Mouse (Mus musculus): Measurements from ENCODE around the gene Asic1.

Gene Asic1

DNA sequence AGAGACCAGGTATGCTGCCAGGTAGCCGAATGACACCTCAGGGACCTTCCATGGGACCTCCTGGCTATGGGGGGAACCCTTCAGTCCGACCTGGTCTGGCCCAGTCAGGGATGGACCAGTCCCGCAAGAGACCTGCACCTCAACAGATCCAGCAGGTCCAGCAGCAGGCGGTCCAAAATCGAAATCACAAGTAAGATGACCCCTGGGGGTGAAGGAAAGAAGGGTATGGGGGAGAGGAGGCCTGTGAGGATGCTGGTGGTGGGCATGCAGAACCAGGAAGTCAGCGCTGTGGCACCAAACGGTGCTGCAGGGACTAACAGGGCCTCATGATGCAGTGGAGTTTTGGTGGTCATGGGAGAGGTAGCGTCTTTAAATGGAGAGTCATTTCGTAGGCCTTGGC lies 32.9 kb downstream of the Asic1 start:
- DNase-seq, result peak; percentile 32

DNA sequence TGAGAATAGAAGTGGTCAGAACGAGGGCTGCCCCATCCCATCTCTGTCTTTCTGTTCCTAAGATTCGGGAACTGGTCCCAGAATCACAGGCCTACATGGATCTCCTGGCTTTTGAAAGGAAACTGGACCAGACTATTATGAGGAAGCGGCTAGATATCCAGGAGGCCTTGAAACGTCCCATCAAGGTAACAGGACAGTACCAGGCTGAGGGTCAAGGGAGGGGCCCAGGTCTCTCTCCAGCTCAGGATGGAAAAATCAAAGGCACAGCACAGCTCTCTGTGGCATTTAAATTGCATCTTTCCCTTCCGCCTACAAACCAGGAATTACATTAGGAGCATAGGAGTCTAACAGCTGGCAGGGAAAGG lies 33.5 kb downstream of the Asic1 start:
- no peak for DNase-seq

DNA sequence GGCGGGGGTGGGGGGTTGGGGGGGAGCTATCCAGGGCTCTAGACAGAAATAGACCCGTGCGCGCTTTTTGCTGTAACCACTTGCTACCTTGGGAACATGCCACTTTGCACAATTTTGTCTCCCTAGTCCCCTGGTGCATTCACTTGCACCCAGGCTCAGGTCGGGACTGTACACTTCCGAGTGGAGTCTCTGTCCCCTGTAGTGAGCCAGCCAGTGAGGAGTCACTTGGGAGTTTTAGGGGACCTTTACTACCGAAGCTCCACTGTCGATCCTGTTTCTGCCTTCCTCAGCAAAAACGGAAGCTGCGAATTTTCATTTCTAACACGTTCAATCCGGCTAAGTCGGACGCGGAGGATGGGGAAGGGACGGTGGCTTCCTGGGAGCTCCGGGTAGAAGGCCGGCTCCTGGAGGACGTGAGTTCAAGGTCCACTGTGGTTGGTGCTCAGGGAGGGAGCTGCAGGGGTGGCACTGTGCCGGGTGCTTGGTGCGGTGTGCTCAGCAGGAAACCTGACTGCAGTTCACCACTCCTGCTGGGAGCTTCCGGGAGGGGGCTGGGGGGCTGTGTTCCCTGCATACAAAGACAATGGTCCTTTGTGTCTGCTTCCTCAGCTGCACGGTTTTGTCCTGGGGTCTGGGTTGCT lies 34.0 kb downstream of the Asic1 start:
- no peak for DNase-seq

DNA sequence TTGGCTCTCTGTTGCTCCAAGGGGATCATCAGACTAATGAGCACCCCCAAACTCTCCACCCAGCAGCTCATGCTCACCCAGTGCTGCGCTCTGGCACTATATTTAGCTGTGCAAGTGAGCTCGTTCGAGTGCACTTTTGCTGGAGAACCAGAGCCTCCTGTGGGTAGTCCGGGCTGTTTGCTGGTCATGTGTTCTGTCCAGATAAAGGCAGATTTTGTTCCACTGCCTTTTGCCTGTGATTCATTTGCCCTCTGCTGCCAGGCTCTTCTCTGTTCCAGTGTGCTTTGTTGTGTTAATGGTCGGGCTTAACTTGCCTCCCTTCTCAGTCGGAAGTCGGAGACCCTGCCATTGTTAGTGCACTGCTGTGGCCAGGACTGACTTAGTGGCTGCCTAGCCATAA lies 34.7 kb downstream of the Asic1 start:
- no peak for DNase-seq

DNA sequence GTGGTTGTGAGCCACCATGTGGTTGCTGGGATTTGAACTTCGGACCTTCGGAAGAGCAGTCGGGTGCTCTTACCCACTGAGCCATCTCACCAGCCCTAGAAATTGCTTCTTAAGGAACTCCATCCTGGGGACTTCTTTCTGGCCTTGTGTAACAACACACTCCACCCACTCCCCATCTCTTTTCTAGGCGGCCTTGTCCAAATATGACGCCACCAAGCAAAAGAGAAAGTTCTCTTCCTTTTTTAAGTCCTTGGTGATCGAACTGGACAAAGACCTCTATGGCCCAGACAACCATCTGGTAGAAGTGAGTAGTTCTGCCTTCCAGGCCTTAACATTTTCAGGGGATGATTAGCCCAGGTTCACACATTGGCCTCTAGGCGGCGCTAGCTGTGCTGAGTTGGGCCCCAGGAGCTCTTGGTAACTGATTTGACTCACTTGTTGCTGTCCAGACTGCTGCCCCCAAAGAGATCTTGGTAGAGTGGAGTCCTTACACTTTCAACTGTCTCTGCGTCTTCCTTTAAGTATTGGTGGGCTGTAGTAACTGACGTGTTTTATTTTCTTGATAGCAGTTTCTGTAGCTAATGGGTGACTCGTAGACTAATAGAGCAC lies 35.4 kb downstream of the Asic1 start, which contains the start of gene Gm17349:
TSS of gene Gm17349 (minus strand) at position 51 of the 609 bp plus-strand sequence.
- peak; percentile 71 for DNase-seq

DNA sequence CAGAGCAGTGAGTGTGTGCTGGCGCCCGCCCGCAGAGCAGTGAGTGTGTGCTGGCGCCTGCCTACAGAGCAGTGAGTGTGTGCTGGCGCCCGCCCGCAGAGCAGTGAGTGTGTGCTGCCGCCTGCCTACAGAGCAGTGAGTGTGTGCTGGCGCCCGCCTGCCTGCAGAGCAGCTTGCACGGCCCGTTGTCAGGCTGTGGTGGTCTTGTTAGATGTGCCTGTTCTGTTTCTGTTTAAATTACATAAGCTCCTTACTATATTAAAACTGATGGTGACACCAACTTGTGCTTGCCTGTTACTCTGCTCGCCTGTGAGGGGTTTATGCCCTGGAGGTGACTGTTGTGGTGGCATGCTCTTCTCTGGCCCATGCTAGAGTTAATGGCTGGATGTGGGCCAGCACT lies 38.0 kb downstream of the Asic1 start:
- DNase-seq, result no peak

DNA sequence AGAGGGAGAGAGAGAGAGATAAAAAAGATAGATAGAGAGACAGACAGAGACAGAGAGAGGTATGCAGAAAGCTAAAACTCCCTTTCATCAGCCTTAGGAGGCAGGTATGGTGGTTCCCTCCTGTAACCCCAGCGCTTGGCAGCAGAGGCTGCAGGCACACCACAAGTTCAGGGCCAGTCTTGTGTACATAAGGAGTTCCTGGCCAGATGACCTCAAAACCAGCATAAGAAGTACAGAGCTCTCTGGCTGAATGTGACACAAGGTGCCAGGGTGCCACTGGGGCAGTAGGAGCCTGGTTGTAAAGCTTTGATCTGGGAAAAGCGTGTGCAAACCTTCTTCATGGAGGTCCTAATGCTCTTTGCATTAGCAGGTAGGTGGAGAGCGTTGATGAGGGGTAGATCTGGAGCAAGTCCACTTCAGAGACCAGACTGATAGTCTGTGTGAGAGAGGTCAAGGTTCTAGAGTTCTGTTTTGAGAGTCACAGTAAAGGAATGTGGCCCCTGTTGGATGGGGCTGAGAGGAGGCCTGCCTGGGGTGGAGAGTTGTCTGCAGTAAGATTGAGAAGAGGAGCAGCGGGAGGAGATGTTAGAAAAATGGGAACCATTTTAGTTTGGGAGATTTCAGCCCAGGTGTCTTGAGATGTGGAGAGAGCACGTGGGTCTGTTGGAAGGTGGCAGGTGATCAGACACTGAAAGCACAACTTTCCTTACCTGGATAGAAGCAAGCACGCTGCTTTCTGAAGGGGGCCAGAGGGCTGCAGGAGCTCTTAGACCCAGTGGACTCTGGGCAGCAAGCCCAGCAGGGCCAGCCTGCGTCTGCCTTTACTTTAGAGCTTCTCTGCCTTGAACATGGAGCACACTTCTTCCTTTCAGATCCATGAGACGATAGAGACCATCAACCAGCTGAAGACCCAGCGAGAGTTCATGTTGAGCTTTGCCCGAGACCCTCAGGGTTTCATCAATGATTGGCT lies 40.3 kb downstream of the Asic1 start:
- no peak for DNase-seq

DNA sequence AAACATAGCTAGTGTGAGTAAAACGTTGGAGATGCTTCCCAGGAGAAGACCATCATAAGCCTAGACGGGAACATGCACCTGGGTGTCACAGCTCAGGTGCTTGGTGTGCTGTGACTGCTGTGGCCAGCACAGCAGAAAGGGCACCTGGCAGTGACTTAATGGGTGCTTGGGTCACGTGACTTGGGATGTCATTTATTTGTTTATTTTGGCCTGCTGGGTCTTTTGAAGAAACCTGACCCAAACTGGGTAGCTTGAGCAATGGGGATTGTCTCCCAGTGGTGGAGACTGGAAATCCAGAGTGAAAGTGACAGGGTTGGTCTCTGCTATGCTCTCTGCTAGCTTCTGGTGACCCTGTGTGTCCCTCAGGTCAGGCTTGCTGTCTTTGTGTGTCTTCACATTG lies 41.3 kb downstream of the Asic1 start:
- no peak for DNase-seq

DNA sequence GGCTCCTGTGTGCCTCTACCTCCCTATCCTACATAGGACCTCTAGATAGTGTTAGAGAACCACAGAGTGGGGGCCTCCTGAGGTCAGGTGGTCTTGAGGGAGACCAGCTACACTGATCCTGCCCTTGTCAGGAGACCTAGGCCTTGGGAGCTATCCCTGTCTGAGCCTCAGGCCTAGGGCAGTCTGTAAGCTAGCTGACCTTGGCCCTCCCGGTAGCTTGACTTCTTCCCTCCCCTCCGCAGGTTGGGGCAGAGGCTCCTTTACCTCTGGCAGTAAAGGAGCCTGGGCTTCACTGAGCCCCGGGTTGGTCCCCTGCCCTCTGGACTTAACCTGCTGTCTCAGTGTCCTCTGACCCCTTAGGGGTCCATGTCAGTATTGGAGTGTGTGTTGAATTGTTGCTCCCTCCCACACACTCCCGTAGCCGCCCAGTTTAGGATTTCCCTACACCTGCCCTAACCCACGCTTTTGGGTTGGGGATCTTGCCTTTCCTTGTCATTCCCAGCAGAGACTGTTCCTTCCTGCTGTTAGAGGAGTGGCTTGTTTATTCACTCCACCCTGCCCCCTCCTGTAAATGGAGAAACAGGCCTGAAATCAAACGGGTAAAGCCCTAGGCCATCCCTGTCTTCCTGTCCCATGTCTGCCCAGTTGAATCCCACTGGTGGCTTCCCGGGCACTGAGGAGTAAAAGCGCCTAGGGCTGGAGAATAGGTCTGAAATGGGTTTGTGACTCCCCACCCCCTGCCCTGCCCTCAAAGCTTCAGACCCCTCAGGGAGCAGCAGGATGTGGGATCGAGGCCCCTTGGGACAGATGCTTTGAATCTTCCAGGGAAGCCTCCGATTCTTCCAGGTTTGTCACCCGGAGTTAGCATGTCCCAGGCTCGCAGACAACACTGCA lies 42.7 kb downstream of the Asic1 start:
- DNase-seq, result peak; percentile 17

DNA sequence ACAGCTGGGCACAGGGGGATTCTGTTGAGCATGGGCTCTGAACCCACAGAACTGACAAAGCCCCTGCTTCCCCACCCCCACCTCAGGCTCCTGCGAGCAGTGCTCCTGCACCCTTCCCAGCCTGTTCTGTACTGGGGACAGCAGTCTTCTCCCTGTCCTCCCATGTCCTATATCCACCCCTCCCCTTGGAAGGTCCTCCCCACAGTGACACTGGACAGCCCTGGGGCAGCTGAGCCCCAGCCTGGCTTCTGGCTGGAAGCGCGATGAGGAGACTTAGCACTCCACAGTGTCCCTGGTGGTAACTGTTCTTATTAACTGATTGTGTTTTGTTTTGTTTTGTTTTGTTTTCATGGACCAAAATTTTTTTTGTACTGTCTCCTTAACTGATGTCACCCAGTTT lies 43.4 kb downstream of the Asic1 start:
- DNase-seq, result no peak

DNA sequence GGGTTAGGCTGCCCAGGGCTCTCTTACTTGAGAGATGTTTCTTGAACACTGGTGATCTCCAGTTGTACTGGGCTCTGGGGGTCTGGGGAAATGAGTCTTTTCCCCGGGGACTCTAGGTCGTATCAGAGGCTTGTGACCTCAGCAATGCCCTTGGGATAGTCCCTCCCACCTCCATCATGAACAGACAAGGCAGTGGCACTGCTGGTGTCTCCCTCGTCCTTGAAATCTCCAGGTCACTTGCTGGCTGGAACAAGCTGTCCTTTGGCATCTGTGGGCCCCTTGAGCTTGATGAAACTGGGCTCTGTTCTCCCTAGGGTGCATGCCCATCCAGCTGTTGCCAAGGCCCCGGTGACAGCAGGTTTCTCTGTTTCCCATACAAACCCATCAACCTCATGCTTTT lies 44.0 kb downstream of the Asic1 start:
- no peak for DNase-seq

DNA sequence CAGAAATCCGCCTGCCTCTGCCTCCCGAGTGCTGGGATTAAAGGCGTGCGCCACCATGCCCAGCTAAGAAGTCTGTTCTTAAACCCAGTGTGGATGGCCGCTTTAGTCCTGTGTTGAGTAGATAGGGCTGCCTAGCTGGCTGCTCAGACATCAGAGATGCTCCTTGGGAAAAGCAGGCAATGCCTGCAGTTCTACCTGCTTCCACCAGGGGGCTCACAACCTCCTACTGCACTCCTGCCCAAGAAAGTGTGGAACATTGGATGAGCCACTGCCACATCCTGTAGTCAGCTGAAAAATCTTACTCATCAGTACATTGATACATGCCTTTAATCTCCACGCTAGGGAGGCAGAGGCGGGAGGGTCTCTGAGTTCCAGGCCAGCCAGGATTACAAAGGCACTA lies 44.7 kb downstream of the Asic1 start:
- DNase-seq, result peak; percentile 86

DNA sequence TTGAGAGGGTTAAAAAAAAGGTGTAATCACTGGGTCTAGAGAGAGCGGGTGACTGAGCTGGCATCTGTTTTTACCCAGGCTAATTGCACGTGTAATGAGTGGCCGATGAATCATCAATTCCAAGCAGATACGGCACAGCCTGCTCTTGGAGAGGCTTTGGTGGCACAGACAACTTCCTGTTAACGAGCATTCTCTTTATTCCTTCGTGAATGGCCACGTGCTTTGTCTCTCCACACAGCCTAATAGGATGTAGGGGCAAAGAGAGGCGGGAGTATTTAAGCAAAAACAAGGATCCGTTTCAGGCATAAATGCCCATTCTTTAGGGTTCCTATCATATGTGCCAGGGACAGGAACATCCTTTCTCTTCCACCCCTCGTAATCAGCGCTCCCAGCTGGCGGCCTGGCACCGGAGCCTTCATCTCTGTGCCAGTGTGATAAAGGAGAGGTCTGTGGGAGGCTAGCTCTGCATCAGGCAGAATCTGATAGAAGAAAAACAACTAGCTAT lies 45.2 kb downstream of the Asic1 start:
- DNase-seq, result no peak

DNA sequence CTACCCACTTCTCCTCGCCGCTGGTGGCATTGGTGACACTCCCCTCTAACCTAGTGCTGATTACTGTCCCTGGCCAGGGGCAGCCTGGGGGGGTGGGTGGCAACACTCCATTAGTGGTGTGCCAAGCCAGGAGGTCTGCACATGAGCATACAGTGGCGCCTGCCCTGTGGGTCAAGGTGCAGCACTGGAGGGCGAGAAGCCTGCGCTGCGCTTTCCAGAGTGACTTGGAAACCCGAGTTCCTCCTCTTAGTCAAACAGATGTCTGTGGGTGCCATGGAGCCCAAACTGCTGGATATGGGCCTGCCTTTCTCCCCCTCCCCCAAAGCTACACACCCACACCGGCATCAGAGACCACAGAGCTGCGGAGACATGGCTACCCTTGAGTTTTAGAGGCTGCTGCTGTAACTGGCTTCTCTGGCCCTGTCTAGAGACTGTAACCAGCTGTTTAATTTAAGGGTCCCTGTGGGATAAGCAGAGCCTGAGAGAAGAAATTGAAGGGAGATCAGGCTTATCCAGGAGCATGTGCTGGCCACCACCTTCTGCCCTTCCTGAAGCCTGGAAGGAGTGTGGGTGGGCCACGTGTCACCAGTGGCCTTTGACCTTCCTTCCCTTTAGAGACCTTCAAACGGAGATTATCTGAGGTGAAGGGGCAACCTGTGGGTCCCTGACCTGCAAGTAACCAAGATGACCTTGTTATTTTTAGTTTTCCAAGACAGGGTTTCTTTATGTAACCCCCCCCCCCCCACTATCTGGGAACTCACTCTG lies 46.0 kb downstream of the Asic1 start:
- DNase-seq, result no peak

DNA sequence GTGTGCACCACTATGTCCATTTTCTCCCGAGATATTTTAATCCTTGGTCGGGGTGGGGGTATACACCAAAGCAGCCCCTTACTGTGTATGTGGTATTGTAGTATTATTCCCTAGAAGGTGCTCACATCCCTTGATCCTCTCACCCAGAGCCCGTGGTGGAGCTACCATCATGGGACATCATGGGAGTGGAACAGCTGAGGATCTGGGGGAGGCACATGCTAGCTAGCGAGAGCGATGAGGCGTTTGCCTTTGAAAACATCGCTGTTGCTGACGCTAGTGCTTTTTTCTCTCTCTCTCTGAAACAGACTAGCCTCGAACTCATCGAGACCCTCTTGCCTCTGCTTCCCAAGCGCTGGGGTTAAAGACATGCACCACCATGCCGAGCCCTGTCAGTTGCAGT lies 46.6 kb downstream of the Asic1 start:
- DNase-seq, result no peak

DNA sequence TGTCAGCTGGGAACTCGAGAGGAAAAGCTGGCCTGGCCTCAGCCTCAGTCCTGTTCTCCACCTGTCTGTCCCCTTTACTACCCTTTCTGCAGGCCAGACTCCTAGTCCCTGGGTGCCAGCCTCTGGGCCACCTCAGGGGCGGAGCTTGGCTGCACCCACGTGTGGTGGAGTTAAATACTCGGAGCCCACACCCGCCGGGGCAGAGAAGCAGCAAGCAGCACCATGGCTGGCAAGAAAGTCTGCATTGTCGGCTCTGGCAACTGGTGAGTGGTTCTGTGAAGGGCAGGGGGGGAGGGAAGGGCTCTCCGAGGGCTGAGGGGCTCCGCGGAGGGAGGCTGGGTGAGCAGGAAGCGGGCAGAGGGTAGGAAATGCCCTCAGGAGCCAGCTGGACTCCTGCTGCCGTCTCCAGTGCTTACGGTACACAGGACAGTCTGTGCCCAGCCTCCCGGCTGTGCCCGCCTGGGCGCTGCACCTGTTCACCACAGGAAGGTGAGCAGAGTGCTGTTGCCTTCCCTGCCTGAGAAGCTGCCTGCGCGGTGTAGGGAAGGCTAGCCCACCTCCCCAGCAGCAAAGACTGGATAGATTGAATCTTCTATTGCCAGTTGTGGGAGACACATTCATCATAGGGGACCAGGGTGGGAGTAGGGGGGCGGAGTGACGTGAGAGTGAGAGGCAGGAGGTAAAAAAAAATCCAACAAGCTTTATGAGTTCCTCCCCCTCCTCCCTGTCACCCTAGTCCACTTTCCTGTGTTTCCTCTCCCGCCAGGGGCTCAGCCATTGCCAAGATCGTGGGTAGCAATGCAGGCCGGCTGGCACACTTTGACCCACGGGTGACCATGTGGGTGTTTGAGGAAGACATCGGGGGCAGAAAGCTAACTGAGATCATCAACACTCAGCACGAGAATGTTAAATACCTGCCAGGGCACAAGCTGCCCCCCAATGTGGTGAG lies 47.5 kb downstream of the Asic1 start, which contains the start of gene Gpd1:
TSS of gene Gpd1 (plus strand) at position 130 of the 949 bp plus-strand sequence.
- DNase-seq, result peak; percentile 84

DNA sequence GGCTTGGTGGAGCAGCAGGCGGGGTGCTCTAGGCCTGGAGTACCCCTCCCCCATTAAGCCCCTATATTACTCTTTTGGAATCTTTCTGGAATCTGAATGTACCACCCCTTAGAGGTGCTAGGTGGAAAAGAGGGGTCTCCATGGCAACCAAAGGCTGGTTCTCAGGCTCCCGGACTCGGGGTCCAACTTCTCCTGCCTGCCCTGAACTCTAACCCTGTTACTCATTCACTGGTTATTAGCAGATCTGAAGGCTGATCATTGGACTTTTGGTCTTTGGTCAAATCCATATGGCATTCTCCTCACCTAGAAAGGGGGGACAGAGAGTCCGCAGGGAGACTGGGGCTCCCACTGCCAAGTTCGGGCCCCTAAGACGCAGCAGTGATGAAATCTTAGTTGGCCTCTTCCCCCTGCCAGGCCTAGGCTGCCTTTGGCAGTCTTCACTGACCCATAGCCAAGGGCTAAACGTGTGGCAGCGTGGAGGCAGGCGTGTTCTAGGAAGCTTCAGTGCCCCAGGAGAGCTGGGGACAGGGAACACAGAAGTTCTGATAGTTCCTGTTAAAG lies 48.4 kb downstream of the Asic1 start:
- DNase-seq, result peak; percentile 59

DNA sequence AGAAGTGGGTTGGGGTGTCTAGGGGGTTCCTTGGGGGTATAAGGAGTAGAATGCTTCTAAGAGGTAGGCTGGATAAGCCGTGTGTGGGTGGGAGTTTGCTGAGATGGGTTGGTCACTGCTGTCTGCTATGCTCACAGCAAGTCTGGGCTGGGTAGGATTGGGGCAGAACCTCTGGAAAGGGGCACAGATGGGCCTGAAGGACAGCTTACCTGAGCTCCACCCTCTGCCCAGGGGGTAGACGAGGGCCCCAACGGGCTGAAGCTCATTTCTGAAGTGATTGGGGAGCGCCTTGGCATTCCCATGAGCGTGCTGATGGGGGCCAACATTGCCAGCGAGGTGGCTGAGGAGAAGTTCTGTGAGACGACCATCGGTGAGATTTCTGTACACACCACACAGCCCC lies 49.7 kb downstream of the Asic1 start:
- no peak for DNase-seq

DNA sequence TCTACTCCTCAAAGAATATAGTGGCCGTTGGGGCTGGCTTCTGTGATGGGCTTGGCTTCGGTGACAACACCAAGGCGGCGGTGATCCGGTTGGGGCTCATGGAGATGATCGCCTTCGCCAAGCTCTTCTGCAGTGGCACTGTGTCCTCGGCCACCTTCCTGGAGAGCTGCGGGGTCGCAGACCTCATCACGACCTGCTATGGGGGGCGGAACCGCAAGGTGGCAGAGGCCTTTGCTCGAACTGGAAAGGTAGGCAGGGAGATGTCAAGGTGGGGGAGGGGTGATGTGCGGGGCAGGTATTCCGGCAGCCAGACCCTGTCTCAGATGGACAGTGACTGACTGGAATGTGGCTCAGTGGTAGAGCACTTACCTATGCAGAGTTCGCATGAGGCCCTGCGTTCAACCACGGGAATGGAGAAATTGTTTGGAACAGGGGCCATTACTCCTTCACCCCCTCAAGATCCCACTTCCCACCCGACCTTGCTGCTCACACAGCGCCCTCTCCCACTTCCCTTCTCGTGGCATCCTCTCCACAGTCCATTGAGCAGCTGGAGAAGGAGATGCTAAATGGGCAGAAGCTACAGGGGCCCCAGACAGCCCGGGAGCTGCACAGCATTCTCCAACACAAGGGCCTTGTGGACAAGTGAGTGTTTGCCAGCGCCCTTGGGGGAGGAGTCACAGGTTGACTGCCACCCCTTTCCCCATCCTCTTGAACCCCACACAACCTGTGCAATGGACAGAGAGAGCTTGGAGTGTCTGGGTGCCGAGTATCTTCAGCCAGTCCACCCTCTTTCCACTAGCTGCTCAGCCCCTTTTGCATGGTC lies 52.0 kb downstream of the Asic1 start:
- no peak for DNase-seq

Measured in cerebellum, adult 8-10 months (tissue).